Mouse (Mus musculus) hematopoietic stem cell, adult 5-6 weeks (primary cell): ENCODE measurements around the gene Spon1. TPM values are rescaled to one million over a fixed set of nuclear protein-coding genes. Genes with fewer than 3 reads are reported as not detected.

Source experiments
- ATAC-seq, 2 experiments: fragments of 125-278 bp in 1 of 2; replicated peaks in 1 of 2; 2 replicates each; pipeline ENCODE4 v1.8.0; 2016 to 2017; ENCODE audit warnings: inconsistent platforms in 2 of 2, mild to moderate bottlenecking in 2 of 2, moderate number of reproducible peaks in 2 of 2, low read depth in 1 of 2, moderate TSS enrichment in 1 of 2; ENCODE audit not compliant: low FRiP score in 2 of 2, poor library complexity in 2 of 2, severe bottlenecking in 2 of 2, insufficient read depth in 1 of 2, low TSS enrichment in 1 of 2
- total RNA-seq: library from RNA; stranded (forward); fragments of 172-1452, 232-1000 nt; gene quantifications from 2 replicates; pipeline ENCODE4 v1.2.3, GENCODE M21; 2017

Gene Spon1
- total RNA-seq: 0.19 TPM in 1 of 2 replicates, not detected in the other

DNA sequence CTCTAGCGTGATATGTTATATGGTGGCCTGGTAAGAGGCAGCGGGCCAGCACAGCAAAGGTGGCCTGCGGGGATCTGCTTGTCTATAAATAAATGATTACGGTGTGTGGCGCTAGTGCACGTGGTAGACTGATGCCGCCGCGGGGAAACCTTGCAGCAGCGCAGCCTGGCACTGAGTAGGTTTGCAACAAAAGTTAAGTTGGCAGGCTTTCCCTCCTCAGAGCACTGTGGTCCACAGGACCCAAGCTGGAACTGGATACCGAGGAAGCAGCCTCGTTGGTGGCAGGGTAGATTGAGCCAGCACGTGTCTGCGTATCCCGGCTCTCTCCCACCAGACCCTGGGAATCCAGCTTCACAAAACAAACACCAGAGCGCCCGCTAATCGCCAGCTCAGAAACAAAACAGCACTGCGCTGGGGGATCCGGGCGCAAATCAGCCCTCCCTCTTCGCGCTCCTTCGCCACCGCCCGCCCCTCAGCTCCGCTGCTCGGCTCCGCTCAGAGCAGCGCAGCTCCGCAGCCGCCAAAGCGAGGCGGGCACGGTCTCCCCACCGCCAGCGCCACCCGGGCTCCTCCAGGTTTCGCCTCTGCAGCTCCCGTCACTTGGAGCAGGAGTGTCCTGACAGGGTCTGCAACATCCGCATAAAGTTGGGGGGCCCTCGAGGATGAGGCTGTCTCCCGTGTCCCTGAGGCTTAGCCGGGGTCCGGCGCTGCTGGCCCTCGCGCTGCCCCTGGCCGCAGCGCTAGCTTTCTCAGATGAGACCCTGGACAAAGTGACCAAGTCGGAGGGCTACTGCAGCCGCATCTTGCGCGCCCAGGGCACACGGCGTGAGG, at the start of gene Spon1:
TSS of gene Spon1 (plus strand) at position 332 of the 831 bp plus-strand sequence.
- ATAC-seq: peak; percentile 72 to 78

DNA sequence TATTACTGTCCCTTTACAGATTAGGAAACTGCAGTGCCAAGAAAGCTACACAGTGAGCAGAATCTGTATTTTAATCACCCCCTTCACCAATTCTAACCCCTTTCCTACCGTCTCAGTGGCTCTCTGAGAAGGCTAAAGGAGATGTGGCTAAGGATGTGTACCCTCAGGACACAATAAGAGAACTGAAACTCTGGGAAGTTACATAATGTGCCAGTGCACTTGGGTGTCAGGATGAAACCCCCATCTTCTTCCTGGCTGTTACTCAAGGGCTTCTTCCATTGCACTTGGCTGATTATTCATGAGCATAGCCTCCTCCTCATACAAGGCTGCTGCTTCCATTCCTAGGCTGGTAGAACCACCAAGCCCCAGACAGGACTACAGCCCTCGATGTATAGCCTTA, 43.8 kb upstream of the Spon1 start:
- peak in 1 of 2 experiments; percentile 32; a peak in 1 of 4 replicates for ATAC-seq

DNA sequence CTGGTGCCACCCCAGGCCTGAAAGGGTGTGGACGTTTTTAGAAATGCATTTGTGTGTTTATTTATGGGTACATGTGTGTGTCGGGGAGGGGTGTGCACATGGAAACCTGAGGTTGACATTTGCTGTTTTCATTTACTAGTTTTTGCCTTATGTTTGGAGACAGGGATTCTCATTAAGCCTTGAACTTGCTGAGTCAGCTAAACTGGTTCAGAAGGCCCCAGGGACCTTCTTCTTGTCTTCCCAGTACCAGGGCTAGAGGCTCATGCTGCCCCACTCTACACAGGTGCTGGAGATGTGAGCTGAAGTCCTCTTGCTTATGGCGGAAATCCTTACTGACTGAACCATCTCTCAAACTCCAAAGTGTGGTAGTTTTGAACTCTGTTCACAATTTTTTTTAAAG, 41.9 kb upstream of the Spon1 start:
- no peak for ATAC-seq

DNA sequence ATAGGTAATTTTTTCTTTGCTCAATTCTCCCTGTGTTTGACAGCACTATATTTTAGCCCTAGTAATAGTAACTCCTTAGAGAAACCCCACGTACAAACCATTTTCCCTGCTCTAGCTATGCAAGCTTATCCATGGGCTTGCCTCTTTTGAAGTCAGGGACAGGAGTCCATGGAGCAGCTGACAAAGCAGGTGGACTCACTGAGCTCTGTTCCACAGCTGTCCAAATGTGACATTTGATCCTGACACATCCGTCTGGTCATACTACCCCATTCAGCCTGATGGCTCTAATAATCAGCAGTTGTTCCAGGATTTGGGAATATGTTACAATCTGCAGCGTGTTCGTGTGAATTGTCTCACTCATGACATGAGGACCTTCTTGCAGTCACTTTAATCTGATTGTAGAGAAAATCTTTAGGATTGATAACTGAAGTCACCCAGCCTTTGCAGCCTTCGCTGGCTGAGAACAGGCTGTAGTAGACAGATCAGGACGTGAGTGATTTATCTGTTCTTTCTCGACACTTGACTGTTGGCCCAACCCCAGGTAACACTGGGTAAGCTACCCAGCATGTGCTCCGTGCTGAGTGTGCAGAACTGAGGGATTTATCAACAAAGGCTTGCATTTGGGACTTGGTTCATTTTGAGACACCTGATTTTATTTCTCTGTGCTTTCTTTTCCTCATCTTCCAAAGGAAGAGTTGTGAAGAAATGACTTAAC, 37.6 kb upstream of the Spon1 start:
- ATAC-seq: no peak

DNA sequence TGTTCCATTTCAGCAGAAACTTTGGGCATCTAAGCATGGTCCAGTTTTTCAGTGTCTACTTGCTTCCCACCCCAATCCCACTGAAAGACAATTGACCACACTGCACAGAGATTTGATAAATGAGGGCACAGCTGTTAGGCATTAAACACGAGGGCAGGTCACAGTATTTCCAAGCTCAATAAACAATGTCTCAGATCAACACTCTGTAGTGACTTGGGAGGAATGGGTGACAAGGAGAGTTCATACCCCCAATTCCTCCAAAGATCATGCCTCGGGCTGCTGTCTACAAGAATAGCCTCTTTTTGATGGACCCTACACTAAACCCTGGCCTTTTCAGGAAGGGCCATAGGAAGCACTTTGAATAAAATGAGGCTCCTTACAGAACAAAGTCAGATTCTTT, 36.9 kb upstream of the Spon1 start:
- no peak for ATAC-seq

DNA sequence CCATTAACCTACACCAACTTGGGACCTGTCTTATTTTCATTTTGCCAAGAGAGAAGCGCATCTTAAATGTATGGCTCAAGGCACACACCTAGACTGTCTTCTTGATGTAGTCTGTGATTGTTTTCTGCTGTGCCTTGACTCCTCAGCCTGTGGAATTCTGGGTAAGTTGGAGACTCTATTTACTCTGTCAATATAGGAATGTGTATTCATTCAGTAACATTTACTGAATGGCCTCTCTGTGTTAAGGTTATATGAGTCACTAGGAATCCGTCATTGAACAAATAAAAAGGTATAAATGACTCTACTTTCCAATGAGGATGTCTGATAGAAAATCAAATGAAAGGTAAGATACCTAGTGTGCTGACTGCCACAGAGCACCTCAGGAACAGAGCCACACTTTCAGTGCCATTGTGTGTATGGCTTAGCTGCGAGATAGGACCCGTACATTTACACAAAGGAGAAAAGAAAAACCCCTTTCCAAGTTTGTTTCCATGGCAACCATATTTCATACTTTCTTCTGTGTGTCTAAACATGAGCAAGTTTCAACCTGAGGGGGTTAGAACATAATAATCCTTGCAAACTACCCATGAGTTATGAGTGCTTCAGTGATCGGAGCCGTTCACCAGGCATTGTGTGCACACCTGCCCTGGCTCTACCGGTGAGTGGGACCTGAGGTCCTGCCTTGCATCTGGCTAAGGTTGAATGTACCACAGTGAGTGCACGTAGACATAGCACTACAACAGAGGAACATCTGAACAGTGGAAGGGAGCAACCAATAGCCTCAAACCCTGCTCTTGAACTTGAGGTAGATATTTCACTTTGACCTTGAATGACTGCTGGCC, 35.2 kb upstream of the Spon1 start:
- no peak for ATAC-seq

DNA sequence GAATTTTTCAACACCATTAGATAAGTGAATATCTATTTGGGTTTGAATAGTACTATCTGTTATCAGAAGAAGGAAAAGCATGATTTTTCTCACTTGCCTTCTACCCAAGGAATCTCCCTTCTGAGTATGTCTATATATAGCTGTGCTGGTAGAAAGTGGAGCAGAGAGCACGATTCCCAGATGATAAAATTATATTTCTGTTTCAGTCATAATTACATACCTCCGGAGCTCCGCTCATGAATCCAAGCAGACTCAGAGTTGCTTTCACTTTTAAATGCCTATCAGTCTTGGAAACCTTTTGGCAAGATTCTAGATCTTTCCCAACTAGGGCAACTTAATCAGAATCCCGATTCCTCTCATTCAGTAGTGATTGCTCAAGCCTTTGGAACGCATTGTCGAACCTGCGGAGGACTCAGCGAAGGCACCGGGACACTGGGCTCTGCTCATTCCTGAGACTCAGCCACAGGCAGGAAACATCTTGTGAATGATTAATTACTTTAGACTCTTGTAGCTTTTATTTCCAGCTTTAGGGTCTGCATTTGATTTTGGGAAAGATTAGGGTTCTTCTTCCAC, 27.9 kb upstream of the Spon1 start:
- ATAC-seq: no peak

DNA sequence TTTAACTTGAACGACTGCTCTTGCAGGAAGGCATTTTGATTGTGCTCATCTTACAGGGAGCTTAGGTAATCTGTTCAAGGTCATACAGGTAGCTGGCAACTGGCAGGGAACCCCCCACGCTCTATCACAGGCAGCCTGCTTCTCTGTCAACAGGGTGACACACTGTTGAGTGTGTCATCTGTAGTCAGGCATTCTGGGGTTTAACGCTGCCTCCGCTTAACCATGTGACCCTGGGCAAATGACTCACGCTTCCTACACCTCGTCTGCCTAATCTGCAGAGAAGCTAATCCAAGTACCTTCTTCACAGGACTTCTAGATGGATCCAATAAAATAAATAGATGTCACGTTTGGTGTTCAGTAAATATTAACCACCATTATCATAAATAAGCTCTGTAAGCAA, 26.6 kb upstream of the Spon1 start:
- ATAC-seq: no peak

DNA sequence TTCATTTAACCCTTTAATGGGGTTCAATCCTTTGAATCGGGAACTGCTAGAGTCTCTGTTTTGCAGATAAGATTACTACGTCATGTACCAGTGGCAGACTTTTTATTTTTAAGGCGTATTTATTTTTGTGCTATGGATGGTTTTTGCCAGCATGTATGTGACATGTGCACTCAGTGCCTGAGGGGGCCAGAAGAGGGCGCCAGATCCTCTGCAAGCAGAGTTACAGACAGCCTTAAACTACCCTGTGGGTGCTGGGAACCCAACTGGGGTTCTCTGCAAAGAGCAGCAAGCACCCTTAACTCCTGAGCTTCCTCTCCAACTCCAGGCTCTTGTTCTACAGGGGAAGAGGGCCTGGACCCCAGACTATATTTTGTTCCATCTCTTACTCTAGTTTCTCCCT, 23.2 kb upstream of the Spon1 start:
- no peak for ATAC-seq

DNA sequence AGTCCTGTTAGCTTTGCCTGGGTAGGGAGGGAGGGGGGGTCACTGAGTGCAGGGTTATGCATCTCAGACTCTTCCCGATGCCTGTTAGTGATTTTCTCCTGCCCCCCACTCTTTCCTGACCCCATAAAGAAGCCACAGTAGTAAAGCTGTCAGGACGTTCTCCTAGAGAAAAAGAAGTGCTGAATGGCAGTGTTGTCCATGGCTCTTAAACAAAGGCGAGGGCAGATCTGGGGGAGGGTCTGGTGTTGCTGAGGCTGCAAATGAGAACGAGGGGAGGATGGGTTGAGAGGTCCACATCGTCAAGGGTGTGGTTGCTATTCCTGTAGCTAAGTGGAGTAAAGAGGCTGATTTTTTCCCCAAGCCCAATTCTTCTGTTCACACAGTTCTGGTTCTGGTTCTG, 21.8 kb upstream of the Spon1 start:
- no peak for ATAC-seq

DNA sequence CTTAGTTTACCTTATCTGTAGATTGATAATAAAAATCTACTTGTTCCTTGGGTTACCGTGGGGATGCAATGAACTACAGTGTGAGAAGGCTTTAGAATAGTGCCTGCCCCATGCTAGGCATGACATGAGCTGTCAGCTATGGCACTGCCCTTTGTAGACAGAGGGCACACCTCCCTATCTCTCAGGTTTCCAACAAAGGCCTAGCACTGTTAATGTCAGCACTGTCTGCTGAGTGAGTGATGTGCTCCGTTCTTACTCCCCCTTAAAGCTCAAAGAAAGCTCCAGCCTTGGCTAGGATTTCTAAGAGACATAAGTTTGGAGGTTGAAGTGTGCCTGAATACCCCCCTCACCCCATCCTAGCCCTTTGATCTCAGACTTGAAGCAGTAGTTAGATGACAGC, 9.2 kb upstream of the Spon1 start:
- no peak for ATAC-seq

DNA sequence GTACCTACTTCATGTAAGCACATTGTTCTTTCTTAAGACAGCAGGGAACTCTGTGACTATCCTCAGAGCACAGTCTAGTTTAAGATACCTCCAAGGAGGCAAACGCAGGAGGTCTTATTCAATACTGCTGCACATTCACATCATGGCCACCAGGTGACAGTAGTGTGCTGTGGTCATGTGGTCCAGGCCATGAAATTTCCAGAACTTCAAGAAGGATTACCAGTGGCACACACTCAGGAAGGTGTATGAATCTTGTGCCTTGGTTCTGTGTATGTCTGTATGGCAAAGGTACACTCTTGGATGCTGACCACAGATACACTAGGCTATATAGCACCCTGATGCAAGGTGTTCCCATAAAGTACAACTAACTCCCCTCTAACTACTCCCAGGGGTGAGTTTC, 6.6 kb upstream of the Spon1 start:
- peak; percentile 76 to 80 for ATAC-seq

DNA sequence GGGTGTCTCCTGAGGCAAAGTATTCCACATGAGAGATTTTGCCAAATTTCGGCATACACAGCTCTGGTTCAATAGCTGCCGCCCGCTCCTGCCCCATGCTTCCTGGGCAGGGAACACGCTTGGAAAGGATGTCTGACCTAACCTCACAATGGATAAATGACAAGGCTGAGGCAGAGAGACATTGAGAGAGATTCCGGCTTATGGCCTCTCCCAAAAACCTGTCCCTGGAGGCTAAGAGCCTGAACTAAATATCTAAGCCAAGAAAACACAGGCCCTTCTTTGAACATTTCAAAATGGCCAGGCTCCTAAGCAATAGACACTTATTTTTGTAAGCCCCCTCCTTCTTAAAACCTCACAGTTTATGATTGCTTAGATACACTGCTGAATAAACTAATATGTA, 665 bp upstream of the Spon1 start:
- ATAC-seq: no peak

DNA sequence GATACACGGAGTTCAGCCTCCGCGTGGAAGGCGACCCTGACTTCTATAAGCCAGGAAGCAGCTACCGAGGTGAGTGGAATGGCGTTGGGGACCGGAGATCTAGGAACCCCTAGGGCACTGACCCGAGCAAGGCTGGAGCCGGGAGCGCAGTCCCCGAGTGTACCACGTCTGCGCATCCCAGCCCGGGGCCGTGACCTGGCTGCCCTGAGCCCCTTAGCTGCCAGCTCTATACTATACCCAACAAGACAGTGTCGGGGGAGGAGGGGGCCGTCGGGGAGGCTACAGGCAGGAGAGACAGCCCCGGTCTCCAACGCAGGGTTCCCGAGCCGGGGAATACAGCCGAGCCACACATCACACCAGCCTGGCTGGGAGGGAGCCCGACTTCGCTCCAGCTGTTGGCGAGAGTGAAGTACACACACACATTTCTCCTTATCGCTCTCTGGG, 722 bp downstream of the Spon1 start:
- ATAC-seq: peak in 1 of 2 experiments; percentile 20; a peak in 2 of 4 replicates

DNA sequence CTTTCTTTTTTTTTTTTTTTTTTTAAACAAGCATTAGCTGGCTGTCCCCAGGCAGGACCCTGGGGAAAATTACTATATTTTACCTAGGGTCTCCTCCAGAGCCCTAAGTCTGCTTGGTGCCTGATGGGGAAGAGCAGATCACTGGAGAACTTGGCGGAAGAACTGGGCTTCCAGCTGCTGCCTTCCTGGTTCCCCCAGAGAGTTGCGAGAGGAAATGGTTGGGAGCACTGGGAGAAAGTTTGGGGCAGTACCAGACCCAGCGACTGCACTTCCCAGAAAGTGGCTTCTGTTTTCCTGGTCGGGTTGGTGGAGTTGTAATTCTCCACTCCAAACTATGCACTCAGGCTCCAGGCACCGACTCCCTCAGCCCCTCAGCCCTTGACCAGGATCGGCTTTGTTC, 1.7 kb downstream of the Spon1 start:
- no peak for ATAC-seq

DNA sequence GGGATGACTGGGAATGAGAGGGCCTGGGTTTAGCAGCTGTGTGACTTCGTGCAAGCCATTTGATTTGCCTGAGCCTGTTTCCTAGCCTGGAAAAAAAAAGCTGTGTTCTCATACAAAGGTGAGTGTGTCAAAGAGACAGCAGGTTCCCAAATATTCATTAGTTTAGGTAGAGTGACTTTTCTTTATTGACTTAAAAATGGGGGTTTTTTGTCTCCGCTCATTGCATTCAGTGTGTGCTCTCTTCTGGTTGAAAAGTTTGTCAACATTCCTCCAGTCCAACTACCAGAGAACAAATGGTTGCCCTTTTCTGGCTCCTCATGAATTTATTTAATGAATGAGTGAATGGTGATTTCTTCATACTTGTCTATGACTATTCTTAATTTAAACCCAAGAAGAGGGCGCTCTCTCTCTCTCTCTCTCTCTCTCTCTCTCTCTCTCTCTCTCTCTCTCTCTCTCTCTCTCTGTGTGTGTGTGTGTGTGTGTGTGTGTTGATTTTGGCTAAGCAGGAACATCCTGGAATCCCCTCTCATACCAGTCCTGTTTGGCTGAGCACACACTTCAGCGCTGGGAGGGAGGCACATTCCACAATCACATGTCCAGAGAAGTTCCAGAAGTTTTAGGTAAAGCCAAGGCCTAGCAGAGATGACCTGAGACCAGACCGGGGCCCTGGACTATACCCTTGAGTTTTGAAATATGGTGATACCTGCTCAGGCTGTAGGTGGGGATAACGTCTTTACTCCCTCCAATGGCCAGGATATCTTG, 2.6 kb downstream of the Spon1 start:
- ATAC-seq: no peak

DNA sequence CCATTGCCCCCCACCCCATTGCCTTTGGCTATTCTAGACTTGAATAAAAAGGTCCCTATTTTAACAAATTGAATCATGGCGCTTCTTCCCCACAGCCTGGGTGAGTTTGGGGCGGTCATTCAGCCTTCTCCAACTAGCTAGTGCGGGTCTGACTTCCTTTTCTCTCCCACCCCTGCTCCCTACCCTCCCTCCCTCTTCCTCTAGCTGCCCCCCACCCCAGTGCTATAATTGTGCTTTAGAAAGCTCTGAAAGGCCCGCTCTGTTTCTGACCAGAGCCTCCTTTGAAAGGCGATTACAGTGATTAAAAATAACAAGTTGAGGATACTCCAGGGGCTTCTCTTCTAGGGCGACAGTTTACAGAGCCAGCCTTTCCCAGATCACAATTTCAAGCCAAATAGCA, 3.5 kb downstream of the Spon1 start:
- no peak for ATAC-seq
